Comparison of ENCODE assay signal across 24 mouse cellular contexts in the genomic region with DNA sequence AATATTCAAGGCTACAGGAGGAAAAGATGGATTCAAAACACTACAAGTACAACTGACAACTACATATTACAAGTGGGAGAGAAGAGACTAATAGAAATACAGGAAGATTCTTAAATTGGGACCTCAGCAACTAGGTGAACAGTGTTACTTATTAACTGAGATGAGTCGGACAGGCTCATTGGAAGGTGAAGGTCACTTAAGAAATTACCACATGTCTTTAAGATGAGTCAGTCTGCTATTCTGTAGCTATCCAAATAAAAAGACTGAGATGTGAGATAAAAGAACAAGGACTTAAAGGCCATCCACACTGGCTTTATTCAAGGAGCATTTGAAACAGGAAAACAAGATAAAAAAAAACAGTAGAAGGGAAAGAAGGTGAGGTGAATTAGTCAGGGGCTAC. TPM values are rescaled to one million over a fixed set of nuclear protein-coding genes. Genes with fewer than 3 reads are reported as not detected.
DNase-seq lines count a peak whose midpoint lies in the region; ATAC-seq and TF ChIP-seq lines count a peak whose summit lies in the region.
"Had no signal": no experiment of that assay in that cellular context is flagged by ENCODE, and none has a peak within 500 bp of the region (broad histone marks: within the 10 kb centered on the region; RNA-seq: fewer than 3 reads in every experiment).

No protein-coding gene starts in this region.

- CTCF ChIA-PET in Patski (lab: Charles Lee): no interaction called here

- WGBS in intestine, embryonic 14.5 days: 63% methylated on average over 1 of the region's 1 CpGs
- 41% methylated on average over 1 of the region's 1 CpGs for WGBS in intestine, postnatal 0 days
- WGBS in intestine, embryonic 15.5 days: 48% methylated on average over 1 of the region's 1 CpGs
- 82% methylated on average over 1 of the region's 1 CpGs for WGBS in midbrain, embryonic 11.5 days

- H3K9me3 ChIP-seq in intestine, embryonic 14.5 days (ENCODE audit: control insufficient read depth, low read length): no peaks in the 10 kb centered on the region
- H3K9me3 ChIP-seq in intestine, postnatal 0 days (ENCODE audit: control insufficient read depth): no peaks in the 10 kb centered on the region
- no peaks in the 10 kb centered on the region for H3K9me3 ChIP-seq in intestine, embryonic 15.5 days
- H3K9me3 ChIP-seq in midbrain, embryonic 11.5 days (ENCODE audit: control insufficient read depth, low read length): no peaks in the 10 kb centered on the region
- H3K9me3 ChIP-seq: embryonic facial prominence, embryonic 10.5 days; embryonic facial prominence, embryonic 12.5 days; forebrain, embryonic 13.5 days; forebrain, embryonic 15.5 days; G1E had no signal

- H3K27me3 ChIP-seq in intestine, embryonic 14.5 days (replicated peaks; ENCODE audit: control insufficient read depth, insufficient read depth, low read length): no peaks in the 10 kb centered on the region
- H3K27me3 ChIP-seq in intestine, postnatal 0 days (replicated peaks; ENCODE audit: control insufficient read depth, insufficient read depth, low read length): no peaks in the 10 kb centered on the region
- no peaks in the 10 kb centered on the region for H3K27me3 ChIP-seq in Patski
- no peaks in the 10 kb centered on the region for H3K27me3 ChIP-seq in intestine, embryonic 15.5 days (replicated peaks)
- H3K27me3 ChIP-seq in midbrain, embryonic 11.5 days (ENCODE audit: control insufficient read depth, insufficient read depth, low read length): no peaks in the 10 kb centered on the region
- H3K27me3 ChIP-seq: embryonic facial prominence, embryonic 12.5 days; forebrain, embryonic 13.5 days; forebrain, embryonic 15.5 days had no signal

- DNase-seq in intestine, embryonic 14.5 days (ENCODE audit: low spot score): no peak
- peak; percentile 51 for DNase-seq in kidney, adult 9 months
- DNase-seq in kidney, postnatal 25 days: no peak
- no peak for DNase-seq in Patski (ENCODE audit: low read depth, low spot score)
- DNase-seq in midbrain, embryonic 11.5 days (ENCODE audit: low spot score, missing footprints): no peak
- DNase-seq in frontal cortex, postnatal 25 days (ENCODE audit: low spot score in 2 of 2): no peak
- DNase-seq: adrenal gland, adult 8-10 months; adrenal gland, postnatal 14 days; adrenal gland, postnatal 36 days; B cell, adult 2 months; cerebellum, adult 11-12 months; cerebellum, adult 2 months; cerebellum, adult 9-10 months; cerebellum, postnatal 10 days; cerebellum, postnatal 25 days had no signal

- no peak overlapping the region for H3K27ac ChIP-seq in intestine, embryonic 14.5 days (ENCODE audit: low read depth)
- no peak overlapping the region for H3K27ac ChIP-seq in intestine, postnatal 0 days (ENCODE audit: low read depth, low read length)
- no peak overlapping the region for H3K27ac ChIP-seq in intestine, embryonic 15.5 days
- no peak overlapping the region for H3K27ac ChIP-seq in midbrain, embryonic 11.5 days (ENCODE audit: low read depth, low read length)
- H3K27ac ChIP-seq: embryonic facial prominence, embryonic 10.5 days; embryonic facial prominence, embryonic 12.5 days; forebrain, embryonic 13.5 days; forebrain, embryonic 15.5 days had no signal

- H3K9ac ChIP-seq in intestine, embryonic 14.5 days (ENCODE audit: low read length): no peak overlapping the region
- H3K9ac ChIP-seq in intestine, postnatal 0 days (ENCODE audit: low read depth, low read length): no peak overlapping the region
- no peak overlapping the region for H3K9ac ChIP-seq in intestine, embryonic 15.5 days
- no peak overlapping the region for H3K9ac ChIP-seq in midbrain, embryonic 11.5 days (ENCODE audit: low read length)
- H3K9ac ChIP-seq: embryonic facial prominence, embryonic 12.5 days; forebrain, embryonic 13.5 days; forebrain, embryonic 15.5 days had no signal

- POLR2A ChIA-PET in Patski (lab: Charles Lee): no interaction called here

- TF ChIP-seq CTCF in intestine, postnatal 0 days (IDR thresholded peaks at IDR 0.05; ENCODE audit: low read depth): no peak
- no peak for TF ChIP-seq CTCF in Patski (IDR thresholded peaks at IDR 0.05)

- no peaks in the 10 kb centered on the region for H3K36me3 ChIP-seq in intestine, embryonic 14.5 days (ENCODE audit: control insufficient read depth, insufficient read depth, low read length)
- no peaks in the 10 kb centered on the region for H3K36me3 ChIP-seq in intestine, postnatal 0 days (ENCODE audit: control insufficient read depth, insufficient read depth)
- no peaks in the 10 kb centered on the region for H3K36me3 ChIP-seq in intestine, embryonic 15.5 days
- no peaks in the 10 kb centered on the region for H3K36me3 ChIP-seq in midbrain, embryonic 11.5 days (ENCODE audit: control insufficient read depth, insufficient read depth, low read length)
- H3K36me3 ChIP-seq: embryonic facial prominence, embryonic 10.5 days; embryonic facial prominence, embryonic 12.5 days; forebrain, embryonic 15.5 days; G1E had no signal

- no peak overlapping the region for H3K4me3 ChIP-seq in intestine, embryonic 14.5 days (ENCODE audit: low read depth, low read length)
- H3K4me3 ChIP-seq in intestine, postnatal 0 days (ENCODE audit: low read depth, low read length): no peak overlapping the region
- no peak overlapping the region for H3K4me3 ChIP-seq in intestine, embryonic 15.5 days (replicated peaks)
- H3K4me3 ChIP-seq in midbrain, embryonic 11.5 days (ENCODE audit: low read depth, low read length): no peak overlapping the region
- H3K4me3 ChIP-seq: embryonic facial prominence, embryonic 10.5 days; embryonic facial prominence, embryonic 12.5 days; forebrain, embryonic 13.5 days; forebrain, embryonic 15.5 days had no signal

- no peak overlapping the region for H3K4me2 ChIP-seq in intestine, embryonic 14.5 days (ENCODE audit: low read length)
- H3K4me2 ChIP-seq in intestine, postnatal 0 days (replicated peaks; ENCODE audit: low read depth): no peak overlapping the region
- H3K4me2 ChIP-seq in intestine, embryonic 15.5 days (replicated peaks): no peak overlapping the region
- no peak overlapping the region for H3K4me2 ChIP-seq in midbrain, embryonic 11.5 days
- H3K4me2 ChIP-seq: embryonic facial prominence, embryonic 12.5 days; forebrain, embryonic 13.5 days; forebrain, embryonic 15.5 days had no signal

- no peaks in the 10 kb centered on the region for H3K4me1 ChIP-seq in intestine, embryonic 14.5 days (replicated peaks; ENCODE audit: control insufficient read depth, insufficient read depth, low read length)
- H3K4me1 ChIP-seq in intestine, postnatal 0 days (replicated peaks; ENCODE audit: control insufficient read depth, insufficient read depth, low read length): no peaks in the 10 kb centered on the region
- 0 out of 2 replicates have a peak, but pooled peaks cover 3% of the 10 kb centered on the region for H3K4me1 ChIP-seq in intestine, embryonic 15.5 days (replicated peaks)
- no peaks in the 10 kb centered on the region for H3K4me1 ChIP-seq in midbrain, embryonic 11.5 days (ENCODE audit: control insufficient read depth, insufficient read depth, low read length)
- H3K4me1 ChIP-seq: embryonic facial prominence, embryonic 10.5 days; embryonic facial prominence, embryonic 12.5 days; forebrain, embryonic 13.5 days; forebrain, embryonic 15.5 days had no signal

- in situ Hi-C loops in Patski (cut with MboI; ENCODE audit: low pct_unique_long_range_greater_than_20kb): no loop called here

- ATAC-seq in intestine, embryonic 14.5 days (replicated peaks; ENCODE audit: low FRiP score, low TSS enrichment, low read depth): peak; percentile 43; the same call in 1 of the 2 replicates
- ATAC-seq in intestine, postnatal 0 days: no peak
- peak; percentile 54 for ATAC-seq in Patski
- ATAC-seq in intestine, embryonic 15.5 days: peak; percentile 74
- no peak for ATAC-seq in midbrain, embryonic 11.5 days (ENCODE audit: low FRiP score)
- ATAC-seq: activated CD4-positive, CD25-positive, alpha-beta regulatory T cell, adult 4 months; CD4-positive, CD25-positive, alpha-beta regulatory T cell, adult 4 months; forebrain, embryonic 13.5 days; forebrain, embryonic 15.5 days had no signal

RNA-seq across cellular contexts. Expression of gene Syt14, which starts 11.3 kb away (rescaled TPM):
- polyA plus RNA-seq in intestine, embryonic 14.5 days (2014; fragmentation: Nextera tagmentation; extraction: Ambion mirVana): 3.3 and 4.2 TPM in 2 replicates
- polyA plus RNA-seq in intestine, postnatal 0 days (2015; fragmentation: Nextera tagmentation; extraction: Ambion mirVana): 0.73 and 0.75 TPM in 2 replicates
- polyA plus RNA-seq in Patski (2021): 2.7 TPM
- 1.9 and 2.3 TPM in 2 replicates for polyA plus RNA-seq in intestine, embryonic 15.5 days (2015; fragmentation: Nextera tagmentation; extraction: Ambion mirVana)
- polyA plus RNA-seq in midbrain, embryonic 11.5 days (2014; fragmentation: Nextera tagmentation; extraction: Ambion mirVana): 6.3 and 6.4 TPM in 2 replicates
- polyA plus RNA-seq: G1E had no signal

Comparison
In these comparisons a context has a peak if more than half of its experiments do, and no peak if none do; other contexts are left out.
1. ATAC-seq: peak in intestine, embryonic 14.5 days (single experiment), Patski (single experiment) and intestine, embryonic 15.5 days (single experiment); none in intestine, postnatal 0 days (single experiment) and midbrain, embryonic 11.5 days (single experiment).